Mouse (Mus musculus): ENCODE measurements at regions not wholly inside any gene's neighbourhood (a gene's known extent, or its start where the extent isn't known, plus 50 kb on each side); places are given as distances from the start of the nearest gene placed in this dataset.

DNA sequence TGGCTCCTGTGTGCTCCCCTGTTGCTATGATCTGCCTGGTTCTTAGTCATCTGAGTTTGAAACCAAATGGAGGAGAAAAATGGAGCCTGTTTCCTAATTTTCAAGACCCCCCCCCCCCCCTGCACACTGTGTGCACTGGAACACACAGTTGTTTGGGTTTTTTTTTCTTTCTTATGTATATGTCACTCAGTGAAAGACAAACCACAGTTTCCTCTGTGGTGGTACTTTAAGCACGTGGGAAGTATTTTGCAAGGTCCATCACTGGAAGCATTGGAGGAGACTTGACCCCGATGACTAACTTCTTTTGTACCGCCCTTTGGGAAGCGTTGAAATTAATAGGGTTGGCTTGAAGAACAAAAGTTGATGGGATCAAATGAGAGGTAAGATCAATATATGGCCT is 211.5 kb upstream of the Tas2r119 start:
- no peak for DNase-seq (ENCODE audit: low read depth, low spot score)
- Histone ChIP-seq H3K9ac (ENCODE audit: control insufficient read depth, low read depth, low read length, poor library complexity, severe bottlenecking) (no peak overlapping the region), H3K27ac (ENCODE audit: control insufficient read depth, low read depth, low read length) (no peak overlapping the region), H3K79me2 (ENCODE audit: control insufficient read depth, insufficient read depth, low read length, poor library complexity) (no peaks in the 10 kb centered on the region), H3K36me3 (ENCODE audit: control insufficient read depth in 1 of 2, insufficient read depth in 2 of 2, low read length in 2 of 2) (no peaks in the 10 kb centered on the region), H3K4me1 (ENCODE audit: control insufficient read depth in 1 of 2, insufficient read depth in 2 of 2, low read length in 2 of 2) (no peaks in the 10 kb centered on the region), H3K4me3 (ENCODE audit: control insufficient read depth in 1 of 2, insufficient read depth in 1 of 2, low read depth in 2 of 2, low read length in 2 of 2) (no peak overlapping the region), H3K9me3 (replicated peaks; ENCODE audit: insufficient read depth, low read length) (no peaks in the 10 kb centered on the region), H3K27me3 (ENCODE audit: control insufficient read depth in 1 of 2, insufficient read depth in 2 of 2, low read length in 2 of 2) (no peaks in the 10 kb centered on the region)
- no peak for TF ChIP-seq CHD1 (IDR thresholded peaks at IDR 0.05; ENCODE audit: low read depth, low read length)
- TF ChIP-seq RCOR1 (IDR thresholded peaks at IDR 0.05; ENCODE audit: low read depth, low read length), result no peak
- no peak for TF ChIP-seq POLR2AphosphoS2 (IDR thresholded peaks at IDR 0.05; ENCODE audit: low read length)
- TF ChIP-seq UBTF (IDR thresholded peaks at IDR 0.05; ENCODE audit: borderline replicate concordance, insufficient read depth, low read depth, low read length), result no peak
- TF ChIP-seq NRF1 (IDR thresholded peaks at IDR 0.05; ENCODE audit: insufficient read depth, low read depth, low read length, poor library complexity, severe bottlenecking), result no peak
- no peak for TF ChIP-seq MYB (IDR thresholded peaks at IDR 0.05; ENCODE audit: low read depth, low read length)
- TF ChIP-seq E2F4 (IDR thresholded peaks at IDR 0.05; ENCODE audit: borderline replicate concordance, low read depth, low read length), result no peak
- no peak for TF ChIP-seq POLR2AphosphoS5 (IDR thresholded peaks at IDR 0.05; ENCODE audit: borderline replicate concordance, low read depth, low read length)
- no peak for TF ChIP-seq SIN3A (IDR thresholded peaks at IDR 0.05; ENCODE audit: low read length)
- no peak for TF ChIP-seq MAFK (IDR thresholded peaks at IDR 0.05; ENCODE audit: borderline replicate concordance, low read depth, low read length)
- no peak for TF ChIP-seq HCFC1 (IDR thresholded peaks at IDR 0.05; ENCODE audit: low read depth, low read length)
- no peak for TF ChIP-seq ZMIZ1 (IDR thresholded peaks at IDR 0.05; ENCODE audit: low read depth, low read length)
- TF ChIP-seq MAX (IDR thresholded peaks at IDR 0.05; ENCODE audit: low read length), result no peak
- no peak for TF ChIP-seq MYC (IDR thresholded peaks at IDR 0.05; ENCODE audit: low read depth, low read length)
- no peak for TF ChIP-seq RAD21 (IDR thresholded peaks at IDR 0.05; ENCODE audit: low read depth, low read length)
- no peak for TF ChIP-seq NELFE (IDR thresholded peaks at IDR 0.05; ENCODE audit: low read depth, low read length)
- TF ChIP-seq ELF1 (IDR thresholded peaks at IDR 0.05; ENCODE audit: low read depth, low read length), result no peak
- TF ChIP-seq TBP (IDR thresholded peaks at IDR 0.05; ENCODE audit: low read depth, low read length), result no peak

- no peak for DNase-seq (ENCODE audit: low read depth, low spot score)
- TF ChIP-seq USF2 (IDR thresholded peaks at IDR 0.05; ENCODE audit: borderline replicate concordance in 1 of 2, insufficient read depth in 1 of 2, low read depth in 1 of 2, low read length in 2 of 2), result no peak
- no peak for TF ChIP-seq ZNF384 (IDR thresholded peaks at IDR 0.05; ENCODE audit: low read depth, low read length)
- TF ChIP-seq HCFC1 (IDR thresholded peaks at IDR 0.05; ENCODE audit: low read depth, low read length), result no peak
- TF ChIP-seq MAZ (IDR thresholded peaks at IDR 0.05; ENCODE audit: low read depth, low read length), result no peak
- no peak for TF ChIP-seq MYC (IDR thresholded peaks at IDR 0.05; ENCODE audit: low read depth, low read length)
- no peak for TF ChIP-seq ZKSCAN1 (IDR thresholded peaks at IDR 0.05; ENCODE audit: low read depth, low read length)
- TF ChIP-seq GATA1 (IDR thresholded peaks at IDR 0.05; ENCODE audit: low read depth, low read length), result no peak
- TF ChIP-seq ELF1 (IDR thresholded peaks at IDR 0.05; ENCODE audit: low read depth, low read length), result no peak
- H3K27me3 ChIP-seq (ENCODE audit: control insufficient read depth in 1 of 2, insufficient read depth in 2 of 2, low read length in 2 of 2), result no peaks in the 10 kb centered on the region
- no peaks in the 10 kb centered on the region for H3K9me3 ChIP-seq (replicated peaks; ENCODE audit: insufficient read depth, low read length)
- H3K27ac ChIP-seq (ENCODE audit: control insufficient read depth, low read depth, low read length), result no peak overlapping the region
- no peaks in the 10 kb centered on the region for H3K79me2 ChIP-seq (ENCODE audit: control insufficient read depth, insufficient read depth, low read length, poor library complexity)
- no peak overlapping the region for H3K9ac ChIP-seq (ENCODE audit: control insufficient read depth, low read depth, low read length, poor library complexity, severe bottlenecking)
- no peak overlapping the region for H3K4me3 ChIP-seq (ENCODE audit: control insufficient read depth in 1 of 2, insufficient read depth in 1 of 2, low read depth in 2 of 2, low read length in 2 of 2)
- no peaks in the 10 kb centered on the region for H3K4me1 ChIP-seq (ENCODE audit: control insufficient read depth in 1 of 2, insufficient read depth in 2 of 2, low read length in 2 of 2)
- H3K36me3 ChIP-seq (ENCODE audit: control insufficient read depth in 1 of 2, insufficient read depth in 2 of 2, low read length in 2 of 2), result no peaks in the 10 kb centered on the region
These were observed 204.2 kb upstream of the Tas2r119 start for GRCm38 (mm10) chr15:31972891-31973290.
